Mouse (Mus musculus): ENCODE measurements at regions not wholly inside any gene's neighbourhood (a gene's known extent, or its start where the extent isn't known, plus 50 kb on each side); places are given as distances from the start of the nearest gene placed in this dataset.

GRCm38 (mm10) chr10:12190435-12190834 lies 678.7 kb downstream of the Utrn start:
- DNase-seq (ENCODE audit: low read depth, low spot score): no peak

DNA sequence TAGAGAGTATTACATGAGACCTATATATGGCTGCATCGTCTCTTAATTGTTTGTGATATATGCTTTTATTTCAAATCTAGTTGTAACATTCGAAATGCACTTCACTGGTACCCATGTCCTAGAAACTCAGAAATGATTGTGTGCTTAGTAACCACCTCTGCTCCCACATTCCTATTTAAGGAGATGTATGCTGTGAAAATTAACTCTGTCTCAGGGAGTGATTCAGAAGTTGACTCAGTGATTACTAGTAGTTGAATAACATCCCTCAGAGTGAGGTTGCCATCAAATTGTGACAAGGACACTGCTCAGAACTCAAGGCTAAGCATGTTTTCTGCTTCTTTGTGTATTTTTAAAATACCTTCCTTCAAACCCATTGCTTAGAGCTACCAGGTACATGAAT lies 661.9 kb downstream of the Utrn start:
- DNase-seq (ENCODE audit: low read depth, low spot score): no peak

- DNase-seq (ENCODE audit: low read depth, low spot score): no peak
Observed at GRCm38 (mm10) chr10:12210181-12210580, 659.0 kb downstream of the Utrn start.

- DNase-seq (ENCODE audit: low read depth, low spot score): no peak
Observed at GRCm38 (mm10) chr10:12218879-12219278, 650.3 kb downstream of the Utrn start.

DNA sequence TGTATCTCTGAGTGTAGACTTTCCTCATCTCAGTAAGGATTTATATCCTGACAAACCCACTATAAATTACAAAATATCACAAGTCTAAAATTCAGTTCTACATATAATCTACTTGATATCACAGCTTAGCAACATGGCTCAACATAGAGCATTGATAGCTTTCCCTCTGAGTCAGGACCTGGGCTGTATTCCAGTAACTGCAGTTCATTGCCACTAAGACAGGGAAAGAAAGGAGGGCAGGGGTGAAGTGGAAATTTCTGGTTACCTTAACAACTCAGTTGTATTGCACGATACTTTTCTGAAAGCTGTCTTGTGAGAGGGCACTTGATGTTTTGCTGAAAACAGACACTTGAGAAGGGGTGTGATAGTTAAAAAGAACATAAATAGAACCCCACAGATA lies 635.0 kb downstream of the Utrn start:
- no peak for DNase-seq (ENCODE audit: low read depth, low spot score)

- DNase-seq (ENCODE audit: low read depth, low spot score): no peak
Observed at GRCm38 (mm10) chr10:12248853-12249252, 620.3 kb downstream of the Utrn start.

DNA sequence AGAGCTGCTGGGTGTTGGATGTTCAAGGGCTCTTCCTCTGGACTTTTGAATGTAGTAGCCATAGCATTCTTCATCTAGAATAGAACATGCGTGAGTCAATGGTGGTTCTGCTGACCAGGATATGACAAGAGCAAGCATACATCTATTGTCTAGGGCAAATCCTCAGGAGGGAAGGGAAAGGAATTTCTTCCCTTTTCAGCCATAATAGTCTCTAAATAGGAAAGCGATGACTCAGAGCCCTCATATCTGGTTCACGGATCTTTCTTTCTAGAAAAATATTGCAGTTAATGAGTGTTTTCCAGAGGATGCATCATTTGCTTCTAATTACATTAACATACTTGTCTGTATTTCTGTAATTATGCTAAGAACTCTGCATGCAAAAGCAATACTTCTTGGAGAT lies 615.9 kb downstream of the Utrn start:
- DNase-seq (ENCODE audit: low read depth, low spot score): no peak

DNA sequence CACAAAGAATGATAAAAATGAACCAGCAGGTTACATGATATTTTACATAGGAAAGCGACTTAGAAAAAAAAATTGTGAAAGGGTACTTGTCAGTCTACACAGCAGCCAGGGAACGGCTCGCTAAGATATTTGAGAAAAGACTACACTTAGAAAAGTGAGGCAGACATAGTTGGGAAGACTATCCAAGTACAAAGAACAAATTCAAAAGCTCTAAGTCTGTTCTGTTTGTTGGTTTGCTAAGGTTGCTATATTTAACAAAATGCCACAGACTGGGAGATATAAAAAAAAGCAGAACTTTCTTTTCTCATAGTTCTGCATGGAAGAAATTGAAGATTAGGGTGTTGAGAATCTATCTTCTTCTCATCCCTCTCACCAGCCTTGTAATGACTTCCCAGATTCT lies 583.5 kb downstream of the Utrn start:
- no peak for DNase-seq (ENCODE audit: low read depth, low spot score)

- DNase-seq (ENCODE audit: low read depth, low spot score): no peak
Observed at GRCm38 (mm10) chr10:12298887-12299286, 570.3 kb downstream of the Utrn start.

GRCm38 (mm10) chr10:12302396-12302795 lies 566.8 kb downstream of the Utrn start:
- no peak for DNase-seq (ENCODE audit: low read depth, low spot score)

DNA sequence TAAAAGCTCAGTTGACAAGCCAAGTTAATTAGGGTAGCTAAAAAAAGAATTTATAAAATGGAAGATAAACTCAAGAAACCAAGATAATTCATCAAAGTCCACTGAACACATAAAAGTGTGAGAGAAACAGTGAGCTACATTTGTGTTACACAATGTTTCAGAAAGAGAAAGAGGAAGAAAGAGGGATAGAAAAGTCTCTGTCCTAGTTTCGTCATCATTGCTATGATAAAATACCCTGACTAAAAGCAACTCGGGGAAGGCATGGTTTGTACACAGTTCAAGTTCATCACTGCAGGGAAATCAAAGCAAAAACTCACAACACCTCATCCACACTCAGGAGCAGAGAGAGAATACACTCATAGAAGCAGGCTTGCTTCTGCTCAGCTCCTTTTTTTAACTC lies 548.9 kb downstream of the Utrn start:
- DNase-seq (ENCODE audit: low read depth, low spot score): no peak
